Mouse (Mus musculus) cerebellum, adult 2 months (tissue): ENCODE measurements at regions not wholly inside any gene's neighbourhood (a gene's known extent, or its start where the extent isn't known, plus 50 kb on each side); places are given as distances from the start of the nearest gene placed in this dataset.
A peak's percentile ranks its signal among the peaks of the same experiment; 100 is the strongest.

ENCODE experiments used
- DNase-seq, 2 experiments: peaks; one replicate each; pipeline ENCODE4 v3.0.0; 2021
- H3K27ac ChIP-seq: fragments of 200-500 bp; 2 replicates; pipeline ENCODE4 v1.5.1; 2012; ENCODE audit warnings: low read length, control low read depth, inconsistent platforms; ENCODE audit not compliant: insufficient read depth
- H3K27me3 ChIP-seq: fragments of 200-500 bp; 2 replicates; pipeline ENCODE4 v1.6.1; 2012; ENCODE audit warnings: inconsistent platforms, mild to moderate bottlenecking, low read length, moderate library complexity; ENCODE audit not compliant: control insufficient read depth, insufficient read depth
- H3K4me1 ChIP-seq: fragments of 200-500 bp; 2 replicates; pipeline ENCODE4 v1.6.1; 2011; ENCODE audit warnings: low read length; ENCODE audit not compliant: control insufficient read depth, insufficient read depth
- H3K4me3 ChIP-seq: fragments of 200-500 bp; replicated peaks from 2 replicates; pipeline ENCODE3; 2011; ENCODE audit warnings: mild to moderate bottlenecking, low read depth, low read length, control low read depth; ENCODE audit not compliant: insufficient read depth
- CTCF ChIP-seq: fragments of 200-500 bp; IDR thresholded peaks from 2 replicates; pipeline ENCODE4 v1.5.1; 2011; ENCODE audit warnings: low read depth, mild to moderate bottlenecking, control low read depth, low read length, moderate library complexity, borderline replicate concordance; ENCODE audit not compliant: insufficient read depth
- POLR2A ChIP-seq: fragments of 200-500 bp; IDR thresholded peaks from 2 replicates; pipeline ENCODE4 v1.6.1; 2011; ENCODE audit warnings: low read length, control low read depth, borderline replicate concordance; ENCODE audit not compliant: insufficient read depth
- WGBS: fragments of 180-500 bp; shearing (Covaris S2); methylation state at CpG from one replicate; pipeline ENCODE4 v1.1.7; 2018; 5-methylcytosine and 5-hydroxymethylcytosine counted together

DNA sequence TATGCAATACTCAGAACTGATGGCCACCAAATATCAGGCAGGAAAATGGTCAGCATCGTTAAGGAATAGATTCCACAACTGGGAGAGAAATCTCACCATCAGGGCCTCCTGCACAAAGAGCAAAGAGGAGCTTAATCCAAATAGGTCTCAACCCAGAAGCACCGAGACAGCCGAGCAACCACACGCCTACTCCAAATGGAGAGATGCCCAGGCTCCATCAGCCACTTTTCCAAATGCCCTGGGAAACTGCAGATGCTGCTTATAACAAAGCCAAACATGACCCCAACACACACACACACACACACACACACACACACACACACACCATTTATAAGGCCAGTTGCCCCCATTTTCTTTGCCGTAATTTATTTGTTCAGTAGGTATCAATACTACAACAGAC, 136.2 kb upstream of the Castor2 start:
- WGBS = 35% methylated on average over 5 of the region's 5 CpGs
- Histone ChIP-seq H3K27me3 (no peaks in the 10 kb centered on the region), H3K4me1 (no peaks in the 10 kb centered on the region), H3K4me3 (no peak overlapping the region), H3K27ac (no peak overlapping the region)
- DNase-seq = peak in 1 of 2 experiments; percentile 39
- TF ChIP-seq POLR2A (no peak), CTCF (no peak)

DNA sequence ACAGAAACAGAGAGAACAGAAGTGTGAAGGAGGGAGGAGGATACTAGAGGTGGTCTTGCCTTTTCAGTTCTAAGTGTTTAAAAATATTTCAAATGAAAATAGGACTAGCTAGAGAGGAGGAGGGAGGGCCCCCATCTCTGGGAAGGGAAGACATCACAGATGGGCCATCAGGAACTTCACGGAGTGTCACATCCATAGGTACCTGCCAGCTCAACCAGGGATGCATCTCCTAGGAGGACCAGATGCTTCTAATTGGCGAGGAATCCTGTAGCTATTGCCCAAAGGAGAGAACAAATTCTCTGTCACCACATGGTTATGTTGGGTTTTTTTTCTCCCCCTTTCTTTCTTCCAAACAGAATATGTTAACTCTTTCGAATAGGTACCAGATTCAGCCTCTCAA, 158.7 kb upstream of the Castor2 start:
- H3K4me1 ChIP-seq = peaks cover 30% of the 10 kb centered on the region; the same call in 1 of the 2 replicates
- peak; percentile 78 to 96 for DNase-seq
- H3K27ac ChIP-seq = peak overlapping the region; percentile 95; the same call in 1 of the 2 replicates
- 7% methylated on average over 3 of the region's 3 CpGs for WGBS
- H3K4me3 ChIP-seq = no peak overlapping the region
- no peaks in the 10 kb centered on the region for H3K27me3 ChIP-seq
- TF ChIP-seq CTCF (no peak), POLR2A (no peak)

GRCm38 (mm10) chr5:133940030-133940429, 159.5 kb upstream of the Castor2 start:
- 19% methylated on average over 2 of the region's 2 CpGs for WGBS
- peak overlapping the region; percentile 95 for H3K27ac ChIP-seq
- no peaks in the 10 kb centered on the region for H3K27me3 ChIP-seq
- no peak overlapping the region for H3K4me3 ChIP-seq
- no peak for TF ChIP-seq POLR2A
- no peak for TF ChIP-seq CTCF
- DNase-seq = peak; percentile 41 to 57
- peaks cover 36% of the 10 kb centered on the region; the same call in 1 of the 2 replicates for H3K4me1 ChIP-seq

DNA sequence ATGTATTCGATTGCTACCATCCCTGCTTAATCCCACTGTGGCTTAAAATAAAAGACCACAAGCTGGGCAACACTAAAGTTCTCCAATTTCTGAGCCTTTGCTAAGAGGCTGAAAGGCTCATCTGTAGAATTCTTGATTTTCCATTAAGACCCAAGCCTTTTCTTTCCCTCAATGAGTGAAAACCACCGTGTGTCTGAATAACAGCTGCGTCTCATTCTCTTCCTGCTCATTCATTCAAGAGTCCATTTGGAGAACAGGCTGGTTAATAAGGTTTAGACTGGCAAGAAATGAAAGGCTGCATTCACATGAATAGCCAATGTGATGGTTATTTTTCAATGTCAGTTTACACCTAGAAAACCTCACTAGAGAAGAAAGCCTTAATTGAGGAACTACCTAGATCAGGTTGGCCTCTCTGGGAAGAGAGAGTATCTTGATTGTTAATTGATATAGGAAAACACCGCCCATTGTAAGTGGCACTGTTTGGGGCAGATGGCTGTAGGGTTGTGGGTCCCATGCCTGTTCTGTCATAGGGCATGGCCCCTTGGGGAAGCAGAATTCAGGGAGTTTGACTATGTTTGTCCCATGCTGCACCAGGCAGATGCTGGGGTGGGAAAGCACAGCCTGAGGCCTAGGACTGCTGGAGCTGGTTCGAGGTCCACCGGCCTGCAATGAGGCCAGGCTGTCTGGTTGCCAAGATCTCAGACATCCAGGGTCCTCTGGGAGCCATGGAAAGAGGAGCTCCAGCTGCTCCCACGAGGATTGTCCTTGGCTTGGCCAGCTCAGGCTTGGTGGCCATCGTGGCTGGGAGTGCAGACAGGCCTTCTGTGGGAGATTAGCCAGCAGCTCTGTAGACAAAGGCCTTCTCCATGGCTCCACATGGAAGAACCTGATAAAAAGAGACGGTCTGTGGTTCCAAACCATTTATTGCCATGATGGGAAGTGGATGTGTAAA, 161.3 kb upstream of the Castor2 start:
- DNase-seq = peak in 1 of 2 experiments; percentile 37
- peak overlapping the region; percentile 29; the same call in 1 of the 2 replicates for H3K27ac ChIP-seq
- TF ChIP-seq CTCF = no peak
- TF ChIP-seq POLR2A = no peak
- H3K4me1 ChIP-seq = peaks cover 36% of the 10 kb centered on the region; the same call in 1 of the 2 replicates
- no peaks in the 10 kb centered on the region for H3K27me3 ChIP-seq
- 48% methylated on average over 9 of the region's 9 CpGs for WGBS
- H3K4me3 ChIP-seq = no peak overlapping the region

GRCm38 (mm10) chr5:133935451-133935850, 164.1 kb upstream of the Castor2 start:
- WGBS = 16% methylated on average over 6 of the region's 6 CpGs
- Histone ChIP-seq H3K4me1 (peaks cover 39% of the 10 kb centered on the region), H3K27me3 (no peaks in the 10 kb centered on the region), H3K4me3 (no peak overlapping the region), H3K27ac (peak overlapping the region; percentile 89)
- DNase-seq = peak; percentile 62 to 75
- TF ChIP-seq POLR2A (no peak), CTCF (no peak)

GRCm38 (mm10) chr5:133935006-133935405, 164.5 kb upstream of the Castor2 start:
- DNase-seq = peak; percentile 66 to 75
- TF ChIP-seq POLR2A (no peak), CTCF (no peak)
- 12% methylated on average over 6 of the region's 6 CpGs for WGBS

GRCm38 (mm10) chr5:133930101-133930500, 169.4 kb upstream of the Castor2 start:
- H3K4me1 ChIP-seq = peaks cover 38% of the 10 kb centered on the region
- DNase-seq = peak; percentile 55 to 86
- H3K27ac ChIP-seq = peak overlapping the region; percentile 98
- H3K4me3 ChIP-seq = no peak overlapping the region
- TF ChIP-seq POLR2A (no peak), CTCF (no peak)
- 15% methylated on average over 5 of the region's 5 CpGs for WGBS
- no peaks in the 10 kb centered on the region for H3K27me3 ChIP-seq

More at GRCm38 (mm10) chr5:133935006-133935405, 164.5 kb upstream of the Castor2 start:
- H3K4me1 ChIP-seq = peaks cover 41% of the 10 kb centered on the region
- H3K4me3 ChIP-seq = no peak overlapping the region
- H3K27me3 ChIP-seq = no peaks in the 10 kb centered on the region
- H3K27ac ChIP-seq = peak overlapping the region; percentile 79

GRCm38 (mm10) chr5:133927054-133927453, 172.5 kb upstream of the Castor2 start:
- no peaks in the 10 kb centered on the region for H3K27me3 ChIP-seq
- peak overlapping the region; percentile 42 for H3K27ac ChIP-seq
- TF ChIP-seq CTCF (no peak), POLR2A (no peak)
- no peak for DNase-seq
- H3K4me3 ChIP-seq = no peak overlapping the region
- H3K4me1 ChIP-seq = peaks cover 43% of the 10 kb centered on the region
- 64% methylated on average over 5 of the region's 5 CpGs for WGBS
